Mouse (Mus musculus) kidney, embryonic 14.5 days (tissue): ENCODE results near the gene Krt33b. TPM values are rescaled to one million over a fixed set of nuclear protein-coding genes. Genes with fewer than 3 reads are reported as not detected.

Experiments used
- ATAC-seq: fragments of 200-750 bp; cut with Nextera tagmentation; 2 replicates; pipeline ENCODE4 v1.8.0; 2017; ENCODE audit warnings: moderate number of reproducible peaks, mild to moderate bottlenecking, moderate TSS enrichment, moderate library complexity; ENCODE audit not compliant: low FRiP score, low TSS enrichment
- H3K27ac ChIP-seq: fragments of 300-500 bp; sonication (generic); 2 replicates; pipeline ENCODE4 v1.5.1; 2014; ENCODE audit warnings: low read depth, mild to moderate bottlenecking, low read length, moderate library complexity, mixed read lengths
- H3K27me3 ChIP-seq: fragments of 300-500 bp; sonication (generic); 2 replicates; pipeline ENCODE4 v1.6.1; 2014; ENCODE audit warnings: mild to moderate bottlenecking, low read length; ENCODE audit not compliant: control insufficient read depth, insufficient read depth
- H3K36me3 ChIP-seq: fragments of 300-500 bp; sonication (generic); 2 replicates; pipeline ENCODE4 v1.6.1; 2014; ENCODE audit warnings: low read length, mixed read lengths; ENCODE audit not compliant: control insufficient read depth, insufficient read depth
- H3K4me1 ChIP-seq: fragments of 300-500 bp; sonication (generic); 2 replicates; pipeline ENCODE4 v1.6.1; 2014; ENCODE audit warnings: low read length, mixed read lengths; ENCODE audit not compliant: control insufficient read depth, insufficient read depth
- H3K4me2 ChIP-seq: fragments of 300-500 bp; sonication (generic); replicated peaks from 2 replicates; pipeline ENCODE4 v1.6.1; 2014; ENCODE audit warnings: low read depth, mild to moderate bottlenecking, low read length
- H3K4me3 ChIP-seq: fragments of 300-500 bp; sonication (generic); 2 replicates; pipeline ENCODE4 v1.5.1; 2014; ENCODE audit warnings: mild to moderate bottlenecking, low read length
- H3K9ac ChIP-seq: fragments of 300-500 bp; sonication (generic); 2 replicates; pipeline ENCODE4 v1.6.1; 2014; ENCODE audit warnings: low read depth, mild to moderate bottlenecking, low read length, moderate library complexity
- H3K9me3 ChIP-seq: fragments of 300-500 bp; sonication (generic); 2 replicates; pipeline ENCODE4 v1.6.1; 2016; ENCODE audit warnings: low read length; ENCODE audit not compliant: control insufficient read depth
- WGBS: fragments of 180-500 bp; shearing (Covaris S2); extraction: QIAGEN DNeasy Blood & Tissue Kit; methylation state at CpG from one replicate; pipeline ENCODE4 v1.1.7; 2014; 5-methylcytosine and 5-hydroxymethylcytosine counted together
- polyA plus RNA-seq: library from polyadenylated mRNA; unstranded; fragments of >200 nt; fragmentation: Nextera tagmentation; extraction: Ambion mirVana; gene quantifications from 2 replicates; pipeline ENCODE4 v1.2.1, GENCODE M21; 2014

The Krt33b gene
- polyA plus RNA-seq, 1 experiment from 2014 or later: not detected

GRCm38 (mm10) chr11:100046303-100046866 lies 16.7 kb upstream of the Krt33b start:
- Histone ChIP-seq H3K9me3 (no peaks in the 10 kb centered on the region), H3K27me3 (no peaks in the 10 kb centered on the region), H3K4me3 (no peak overlapping the region), H3K4me1 (no peaks in the 10 kb centered on the region), H3K9ac (no peak overlapping the region), H3K4me2 (no peak overlapping the region), H3K27ac (no peak overlapping the region), H3K36me3 (no peaks in the 10 kb centered on the region)
- WGBS: 73% methylated on average over 6 of the region's 6 CpGs
- ATAC-seq: no peak

- H3K9me3 ChIP-seq: no peaks in the 10 kb centered on the region
- no peaks in the 10 kb centered on the region for H3K27me3 ChIP-seq
- H3K36me3 ChIP-seq: no peaks in the 10 kb centered on the region
- ATAC-seq: no peak
- H3K4me2 ChIP-seq: no peak within 1 kb of the TSS
- no peaks in the 10 kb centered on the region for H3K4me1 ChIP-seq
- no peak within 1 kb of the TSS for H3K4me3 ChIP-seq
- no peak within 1 kb of the TSS for H3K27ac ChIP-seq
- WGBS: 87% methylated on average over 6 of the region's 6 CpGs
- H3K9ac ChIP-seq: no peak within 1 kb of the TSS
Observed at GRCm38 (mm10) chr11:100041454-100041853, 11.8 kb upstream of the Krt33b start, which contains the start of gene Krt34. Krt34 (minus strand) TSS chr11:100041554.

GRCm38 (mm10) chr11:100021438-100021837 lies 8.2 kb downstream of the Krt33b start:
- Histone ChIP-seq H3K4me3 (no peak overlapping the region), H3K4me2 (no peak overlapping the region), H3K9ac (no peak overlapping the region), H3K27me3 (no peaks in the 10 kb centered on the region), H3K4me1 (no peaks in the 10 kb centered on the region), H3K9me3 (no peaks in the 10 kb centered on the region), H3K36me3 (no peaks in the 10 kb centered on the region), H3K27ac (no peak overlapping the region)
- 79% methylated on average over 5 of the region's 5 CpGs for WGBS
- ATAC-seq: no peak

GRCm38 (mm10) chr11:100019466-100019865 lies 10.2 kb downstream of the Krt33b start:
- WGBS: 91% methylated on average over 1 of the region's 1 CpGs
- no peaks in the 10 kb centered on the region for H3K9me3 ChIP-seq
- H3K4me1 ChIP-seq: no peaks in the 10 kb centered on the region
- no peak overlapping the region for H3K9ac ChIP-seq
- no peaks in the 10 kb centered on the region for H3K27me3 ChIP-seq
- H3K27ac ChIP-seq: no peak overlapping the region
- no peaks in the 10 kb centered on the region for H3K36me3 ChIP-seq
- ATAC-seq: no peak
- no peak overlapping the region for H3K4me2 ChIP-seq
- H3K4me3 ChIP-seq: no peak overlapping the region

- no peaks in the 10 kb centered on the region for H3K27me3 ChIP-seq
- ATAC-seq: no peak
- H3K36me3 ChIP-seq: no peaks in the 10 kb centered on the region
- 80% methylated on average over 4 of the region's 4 CpGs for WGBS
- no peaks in the 10 kb centered on the region for H3K4me1 ChIP-seq
- H3K27ac ChIP-seq: no peak within 1 kb of the TSS
- H3K4me2 ChIP-seq: no peak within 1 kb of the TSS
- no peaks in the 10 kb centered on the region for H3K9me3 ChIP-seq
- no peak within 1 kb of the TSS for H3K9ac ChIP-seq
- H3K4me3 ChIP-seq: no peak within 1 kb of the TSS
Observed at GRCm38 (mm10) chr11:100016112-100016511, 13.6 kb downstream of the Krt33b start, which contains the start of gene Krt33a. Krt33a (minus strand) TSS chr11:100016212.

- H3K4me2 ChIP-seq: no peak overlapping the region
- H3K36me3 ChIP-seq: no peaks in the 10 kb centered on the region
- no peaks in the 10 kb centered on the region for H3K9me3 ChIP-seq
- no peak overlapping the region for H3K27ac ChIP-seq
- no peak for ATAC-seq
- no peak overlapping the region for H3K9ac ChIP-seq
- H3K27me3 ChIP-seq: no peaks in the 10 kb centered on the region
- 65% methylated on average over 4 of the region's 4 CpGs for WGBS
- no peaks in the 10 kb centered on the region for H3K4me1 ChIP-seq
- no peak overlapping the region for H3K4me3 ChIP-seq
Observed at GRCm38 (mm10) chr11:100013691-100014171, 15.9 kb downstream of the Krt33b start.

- ATAC-seq: no peak
- no peaks in the 10 kb centered on the region for H3K27me3 ChIP-seq
- H3K27ac ChIP-seq: no peak overlapping the region
- H3K36me3 ChIP-seq: no peaks in the 10 kb centered on the region
- H3K4me1 ChIP-seq: no peaks in the 10 kb centered on the region
- no peak overlapping the region for H3K4me3 ChIP-seq
- H3K9ac ChIP-seq: no peak overlapping the region
- 61% methylated on average over 5 of the region's 5 CpGs for WGBS
- H3K4me2 ChIP-seq: no peak overlapping the region
- H3K9me3 ChIP-seq: no peaks in the 10 kb centered on the region
Observed at GRCm38 (mm10) chr11:100010682-100011081, 19.0 kb downstream of the Krt33b start.

GRCm38 (mm10) chr11:100008336-100008735 lies 21.3 kb downstream of the Krt33b start:
- no peaks in the 10 kb centered on the region for H3K4me1 ChIP-seq
- H3K9ac ChIP-seq: no peak overlapping the region
- H3K4me3 ChIP-seq: no peak overlapping the region
- H3K9me3 ChIP-seq: no peaks in the 10 kb centered on the region
- 87% methylated on average over 5 of the region's 5 CpGs for WGBS
- no peak overlapping the region for H3K4me2 ChIP-seq
- H3K36me3 ChIP-seq: no peaks in the 10 kb centered on the region
- no peak for ATAC-seq
- H3K27me3 ChIP-seq: no peaks in the 10 kb centered on the region
- H3K27ac ChIP-seq: no peak overlapping the region

- Histone ChIP-seq H3K4me1 (no peaks in the 10 kb centered on the region), H3K9ac (no peak overlapping the region), H3K4me3 (no peak overlapping the region), H3K36me3 (no peaks in the 10 kb centered on the region), H3K4me2 (no peak overlapping the region), H3K9me3 (no peaks in the 10 kb centered on the region), H3K27me3 (no peaks in the 10 kb centered on the region), H3K27ac (no peak overlapping the region)
- whole genome bisulfite sequencing: 58% methylated on average over 3 of the region's 3 CpGs
- no peak for ATAC-seq
Observed at GRCm38 (mm10) chr11:100006624-100007023, 23.0 kb downstream of the Krt33b start.
